Mouse (Mus musculus): ENCODE measurements around the gene Gjd2. TPM values are rescaled to one million over a fixed set of nuclear protein-coding genes. Genes with fewer than 3 reads are reported as not detected.

Gene Gjd2
- polyA plus RNA-seq, 3 experiments from 2014 or later: not detected

GRCm38 (mm10) chr2:114012749-114013211 lies 639 bp downstream of the Gjd2 start:
- ATAC-seq: no peak

DNA sequence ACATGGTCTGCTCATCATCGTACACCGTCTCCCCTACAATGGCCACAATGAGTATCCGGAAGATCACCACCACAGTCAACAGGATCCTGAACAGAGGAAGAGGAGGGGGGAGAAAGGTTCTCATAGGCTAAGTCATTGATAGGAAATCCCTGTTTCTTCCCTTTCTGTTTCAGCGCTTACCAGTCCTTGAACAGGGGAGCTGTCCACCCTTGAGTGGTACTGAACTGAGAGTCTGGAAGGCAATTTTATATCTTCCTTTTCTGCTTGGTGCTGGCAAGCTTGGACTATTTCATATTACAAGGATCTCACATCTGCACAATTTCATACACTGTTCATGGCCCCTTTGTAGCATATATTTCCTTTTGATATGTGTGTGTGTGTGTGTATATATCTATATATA lies 1.6 kb downstream of the Gjd2 start:
- ATAC-seq: no peak

- ATAC-seq: no peak
Observed at GRCm38 (mm10) chr2:114008321-114008720, 5.1 kb downstream of the Gjd2 start.

- no peak for ATAC-seq
Observed at GRCm38 (mm10) chr2:113997484-113997883, 15.9 kb downstream of the Gjd2 start.

DNA sequence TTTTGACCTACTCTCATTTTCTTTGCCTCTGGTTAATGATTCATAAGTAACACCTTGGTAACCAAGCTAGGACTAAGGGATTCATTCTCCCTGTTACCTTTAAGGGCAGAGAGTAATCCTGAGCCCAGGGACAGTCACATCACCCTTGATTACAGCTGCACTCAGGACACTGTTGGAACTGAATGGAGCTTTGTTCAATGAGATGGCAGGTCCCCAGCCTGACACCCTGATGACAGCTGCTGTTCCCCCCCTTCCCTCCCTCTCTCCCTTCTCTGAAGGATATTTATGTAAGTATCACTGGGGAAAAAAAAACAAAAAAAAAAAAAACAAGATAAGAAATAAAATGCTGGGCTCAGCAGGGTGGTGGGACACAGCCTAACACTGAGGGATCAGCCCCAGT lies 16.5 kb downstream of the Gjd2 start:
- no peak for ATAC-seq

GRCm38 (mm10) chr2:113984890-113985289 lies 28.5 kb downstream of the Gjd2 start:
- ATAC-seq: no peak

DNA sequence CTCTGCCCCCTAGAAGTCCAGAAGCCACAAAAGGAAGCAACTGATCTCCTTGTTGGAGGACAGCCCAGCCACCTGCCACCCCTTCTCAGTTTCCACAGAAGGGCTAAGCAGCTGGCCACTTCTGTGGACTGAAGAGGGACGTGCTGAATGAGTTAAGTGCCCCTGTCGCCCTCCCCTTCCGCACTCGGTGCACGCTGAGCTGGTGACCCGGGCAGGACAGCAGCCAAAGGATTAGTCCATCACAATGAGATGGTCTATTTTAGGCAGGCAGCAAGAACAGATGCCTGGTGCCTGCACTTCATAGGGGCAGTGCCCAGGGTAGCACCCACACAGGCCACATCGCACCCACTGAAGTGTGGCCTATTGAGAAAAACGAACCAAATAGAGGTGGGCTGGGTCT lies 32.8 kb downstream of the Gjd2 start:
- no peak for ATAC-seq

DNA sequence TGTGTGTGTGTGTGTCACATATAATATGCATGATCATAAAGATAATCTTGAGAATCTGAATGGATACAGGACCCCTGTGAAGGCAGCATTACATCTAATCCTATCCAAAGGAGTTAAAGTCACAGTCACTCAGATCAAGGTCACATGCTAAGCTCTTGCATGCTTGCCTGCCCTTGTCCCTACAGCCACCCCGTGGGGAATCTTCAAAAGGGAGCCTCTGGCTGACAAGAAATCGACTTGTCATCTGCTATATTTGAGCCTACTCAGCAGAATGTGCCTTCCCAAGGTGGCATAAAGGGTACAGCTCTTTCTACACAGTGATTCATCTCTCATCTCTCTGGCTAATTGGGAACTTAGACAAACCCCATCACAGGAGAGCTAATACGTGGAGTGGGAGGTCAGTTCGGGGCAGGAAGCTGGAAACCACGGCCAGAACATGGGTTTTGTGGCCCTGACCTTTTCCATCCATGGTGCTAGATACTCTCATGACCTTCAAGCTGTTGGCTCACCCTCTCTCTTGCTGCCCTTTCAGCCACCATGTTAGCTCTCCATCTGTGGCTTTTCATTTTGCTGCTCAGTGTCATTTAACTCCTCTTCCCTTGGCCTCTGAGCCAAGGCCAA lies 35.2 kb downstream of the Gjd2 start:
- no peak for ATAC-seq

DNA sequence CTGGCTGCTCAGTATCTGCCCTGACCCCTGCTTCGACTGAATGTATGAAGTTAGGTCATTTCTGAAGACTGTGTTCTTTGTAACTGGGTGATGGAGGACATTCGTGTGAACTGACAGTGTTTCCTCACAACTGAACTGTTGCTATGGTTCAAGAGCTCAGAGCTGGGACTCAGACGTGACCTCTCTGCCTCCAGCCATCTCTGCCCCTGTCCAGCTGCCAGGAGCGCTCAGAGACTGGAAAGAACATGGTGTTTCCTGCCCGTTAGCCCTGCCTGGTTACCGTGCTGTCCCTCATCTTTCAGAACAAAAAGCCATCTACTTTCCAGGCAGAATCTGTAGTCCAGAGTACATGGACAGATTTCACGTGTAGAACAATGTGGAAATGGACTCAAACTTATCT lies 39.5 kb downstream of the Gjd2 start:
- ATAC-seq: no peak

- no peak for ATAC-seq
Observed at GRCm38 (mm10) chr2:113966421-113966820, 47.0 kb downstream of the Gjd2 start.

Other genes with a start within 250 kb of the Gjd2 start
- gene Scg5, start 184.5 kb downstream of the Gjd2 start, polyA plus RNA-seq (2017; shearing (Covaris generic)): 10 to 100 TPM in 1 of 3 experiments, 1 to 10 TPM in 1, under 1 TPM in 1; 0.59 to 12.5 (median 8.1) TPM
- gene Arhgap11a, start 165.0 kb downstream of the Gjd2 start, polyA plus RNA-seq (2017; shearing (Covaris generic)): 10 to 100 TPM in 1 of 3 experiments, 1 to 10 TPM in 2; 1.6 to 16.6 (median 2.3) TPM
- gene Actc1, start 39.9 kb upstream of the Gjd2 start, polyA plus RNA-seq (2017; shearing (Covaris generic)): not detected
- gene Aqr, start 173.4 kb upstream of the Gjd2 start, polyA plus RNA-seq (2017; shearing (Covaris generic)): 10 to 100 TPM; 45.3 to 49.6 (median 47.4) TPM
- gene Zfp770, start 187.8 kb upstream of the Gjd2 start, polyA plus RNA-seq (2017; shearing (Covaris generic)): 1 to 10 TPM; 2.4 to 3.6 (median 2.6) TPM

All from inflammation-experienced regulatory T-cells, adult 6 months (primary cell).